Mouse (Mus musculus) left cerebral cortex, adult 8-10 months (tissue): ENCODE results near the gene Bcl2l12. TPM values are rescaled to one million over a fixed set of nuclear protein-coding genes. Genes with fewer than 3 reads are reported as not detected.
"Not testable (repeated sequence)": the region's sequence is repeated elsewhere in the genome, so short reads cannot be mapped to it uniquely, and the experiment has no call there.

Experiments used
- DNase-seq, 2 experiments: peaks; one replicate each; pipeline ENCODE4 v3.0.0; 2022; ENCODE audit warnings: low spot score in 2 of 2
- total RNA-seq, 4 experiments: library from RNA; stranded (reverse); gene quantifications; 2 replicates each; pipeline ENCODE4 v1.2.4; 2022

Gene Bcl2l12
- total RNA-seq, result 1 to 10 TPM; 2.3 to 5.1 (median 2.8) TPM

DNA sequence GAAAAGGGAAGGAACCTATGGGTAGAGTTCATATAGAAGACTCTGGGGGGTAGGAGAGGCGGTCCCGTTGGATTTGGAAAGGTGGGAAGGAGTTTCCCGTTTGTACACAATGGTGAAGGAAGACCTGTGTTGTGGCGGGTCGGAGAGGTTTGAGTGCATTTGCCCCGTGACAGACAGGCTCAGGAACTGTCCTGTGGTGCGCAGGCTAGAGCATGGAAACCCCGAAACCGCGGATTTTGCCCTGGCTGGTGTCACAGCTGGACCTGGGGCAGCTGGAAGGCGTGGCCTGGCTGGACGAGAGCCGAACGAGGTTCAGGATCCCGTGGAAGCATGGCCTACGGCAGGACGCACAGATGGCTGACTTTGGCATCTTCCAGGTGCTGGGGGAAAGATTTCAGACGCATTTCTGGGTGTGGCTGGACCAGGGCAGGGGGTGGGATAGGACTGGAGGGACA, at the start of gene Bcl2l12:
Bcl2l12 (minus strand) TSS at position 212 of the 455 bp plus-strand sequence.
- no peak for DNase-seq

DNA sequence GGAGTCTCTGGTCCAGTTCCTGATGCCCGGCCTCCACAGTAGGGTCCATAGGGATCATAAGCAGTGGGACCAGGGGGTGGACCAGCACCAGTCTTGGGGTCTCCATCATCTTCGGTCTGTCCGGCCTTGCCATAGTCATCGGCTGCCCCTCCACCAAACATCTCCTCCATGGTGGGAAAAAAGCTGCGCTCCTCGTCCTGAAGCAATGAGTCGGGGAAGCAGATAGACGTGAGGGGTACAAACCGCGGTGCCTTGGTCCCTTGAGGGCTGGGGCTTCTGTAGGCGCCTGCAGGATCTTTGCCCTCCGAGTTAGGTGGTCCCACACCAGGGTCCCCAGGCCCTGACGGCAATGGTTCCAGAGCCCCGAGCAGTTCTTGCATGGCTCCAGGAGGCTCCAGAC, 49.0 kb upstream of the Bcl2l12 start:
- no peak for DNase-seq

DNA sequence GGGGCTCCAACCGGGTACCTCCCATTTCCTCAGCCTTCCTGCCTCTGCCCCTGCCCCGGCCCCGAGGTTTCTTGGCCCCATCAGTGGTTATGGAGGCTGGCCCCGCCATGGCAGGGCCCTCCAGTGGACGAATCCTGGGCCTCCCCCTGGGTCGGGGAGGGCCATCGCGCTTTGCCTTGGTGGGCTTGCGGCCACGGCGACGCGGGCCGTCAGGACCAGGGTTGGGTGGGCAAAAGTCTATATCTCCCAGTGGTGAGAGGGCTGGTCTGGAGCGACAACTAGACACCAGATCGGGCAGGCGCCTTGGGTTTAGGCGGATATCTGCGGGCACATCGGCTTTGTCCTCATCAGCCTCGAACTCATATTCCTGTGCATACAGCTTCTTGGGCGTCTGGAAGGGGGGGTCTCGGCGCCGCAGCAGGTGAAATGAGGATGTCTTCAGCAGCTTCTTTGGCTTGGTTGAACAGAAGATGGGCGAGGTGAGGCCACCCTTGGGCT, 48.4 kb upstream of the Bcl2l12 start:
- DNase-seq, result no peak

DNA sequence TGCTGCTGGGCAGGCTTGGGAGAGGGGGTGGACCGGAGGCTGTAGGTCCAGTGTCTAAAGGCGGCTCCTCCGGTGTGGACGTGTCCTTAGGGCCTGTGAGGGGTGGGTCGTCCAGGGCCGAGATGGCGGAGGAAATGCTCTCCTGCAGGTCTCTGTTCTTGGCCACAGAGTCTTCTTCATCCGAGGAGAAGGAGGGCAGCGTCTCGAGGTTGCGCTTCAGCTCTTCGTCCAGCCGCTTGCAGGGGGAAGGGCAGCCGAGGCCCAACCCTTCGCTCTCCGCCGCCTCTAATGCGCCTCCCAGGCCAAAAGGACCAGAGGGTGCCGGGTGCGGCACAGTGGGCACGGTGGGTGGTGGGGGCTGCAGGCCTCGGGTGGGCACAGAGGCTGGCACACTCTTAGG, 47.2 kb upstream of the Bcl2l12 start:
- no peak for DNase-seq

DNA sequence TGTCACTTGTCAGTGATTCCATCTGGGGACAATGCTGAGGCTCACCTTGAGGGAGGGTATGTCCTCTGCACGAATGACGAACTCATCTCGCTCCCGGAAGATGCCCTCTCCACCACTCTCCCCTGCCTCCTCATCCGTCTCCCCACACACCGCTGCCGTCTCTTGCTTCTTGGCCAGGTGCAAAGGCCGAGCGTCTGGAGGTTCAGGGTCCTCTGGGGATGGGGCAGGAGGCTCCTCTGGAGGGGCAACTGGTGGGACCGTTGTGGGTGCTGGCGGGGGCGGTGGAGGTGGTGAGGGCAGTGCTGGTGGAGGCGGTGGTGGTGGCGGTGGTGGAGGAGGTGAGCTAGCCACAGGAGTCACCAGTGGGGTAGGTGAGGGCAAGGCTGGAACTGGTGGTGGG, 44.8 kb upstream of the Bcl2l12 start:
- DNase-seq, result no peak

DNA sequence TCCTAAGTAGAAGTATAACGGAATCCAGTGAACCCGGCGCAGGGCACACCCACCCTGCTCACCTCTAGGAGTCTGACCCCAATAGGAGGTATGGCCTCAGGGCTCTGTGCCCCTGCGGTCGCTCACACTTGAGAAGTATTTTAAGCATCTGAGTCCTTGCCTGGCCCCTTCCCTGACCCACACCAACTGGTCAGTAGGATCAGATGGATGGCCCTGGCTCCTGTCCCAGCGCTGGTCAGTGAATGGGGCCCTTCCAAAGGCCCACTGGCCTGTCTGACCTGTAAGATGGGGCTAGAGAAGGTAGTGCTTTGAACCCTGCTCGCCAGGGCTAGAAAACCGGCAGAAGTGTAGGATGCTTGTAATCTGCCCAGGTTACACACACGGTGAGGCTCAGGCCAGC, 42.3 kb upstream of the Bcl2l12 start:
- DNase-seq, result no peak

DNA sequence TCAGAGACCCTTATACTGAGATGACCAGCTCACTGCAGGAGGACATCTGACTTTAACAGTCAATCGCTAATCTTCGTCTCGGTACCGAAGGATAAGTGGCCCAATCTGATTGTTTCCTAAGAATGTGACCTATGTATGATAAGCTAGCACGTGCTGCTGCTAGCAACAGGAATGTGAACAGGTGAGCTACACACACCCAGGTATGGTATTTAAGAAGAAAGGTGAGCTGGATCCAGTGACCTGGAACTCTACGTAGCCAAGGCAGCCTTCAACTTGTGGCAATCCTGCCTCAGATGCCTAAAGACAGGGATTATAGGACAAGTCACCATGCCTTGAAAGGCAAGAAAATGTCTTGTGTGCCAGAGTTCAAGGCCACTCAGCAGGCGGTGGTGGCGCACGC, 39.9 kb upstream of the Bcl2l12 start:
- no peak for DNase-seq

DNA sequence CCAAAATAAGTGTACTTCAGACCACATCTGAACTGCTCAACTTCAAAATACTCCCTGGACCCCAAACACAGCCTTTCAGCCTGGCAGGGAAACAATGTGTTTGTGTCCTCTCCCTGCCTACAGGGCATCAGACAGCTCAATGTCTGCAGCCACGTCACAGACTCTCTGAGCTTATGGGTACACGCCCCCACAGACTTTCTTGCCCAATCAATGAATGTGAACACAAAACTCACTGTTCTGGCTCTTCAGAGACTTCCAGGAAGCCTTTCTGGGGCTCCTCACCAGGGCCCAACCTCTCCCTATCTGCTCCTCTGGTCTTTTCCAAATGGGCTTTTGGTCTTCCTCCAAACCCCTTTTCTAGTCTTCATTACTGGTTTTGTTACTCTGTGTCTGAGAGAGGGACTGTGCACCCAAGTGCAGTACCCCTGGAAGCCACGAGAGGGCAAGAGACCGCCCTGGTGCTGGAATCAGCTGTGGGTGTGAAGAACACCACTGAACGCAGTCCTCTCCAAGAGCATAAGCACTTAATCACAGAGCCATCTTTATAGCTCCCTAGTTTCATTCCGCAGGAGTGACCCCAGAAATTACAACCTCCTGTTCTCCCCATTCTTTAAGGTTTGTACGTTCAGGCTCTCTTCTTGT, 39.3 kb upstream of the Bcl2l12 start:
- DNase-seq, result no peak

DNA sequence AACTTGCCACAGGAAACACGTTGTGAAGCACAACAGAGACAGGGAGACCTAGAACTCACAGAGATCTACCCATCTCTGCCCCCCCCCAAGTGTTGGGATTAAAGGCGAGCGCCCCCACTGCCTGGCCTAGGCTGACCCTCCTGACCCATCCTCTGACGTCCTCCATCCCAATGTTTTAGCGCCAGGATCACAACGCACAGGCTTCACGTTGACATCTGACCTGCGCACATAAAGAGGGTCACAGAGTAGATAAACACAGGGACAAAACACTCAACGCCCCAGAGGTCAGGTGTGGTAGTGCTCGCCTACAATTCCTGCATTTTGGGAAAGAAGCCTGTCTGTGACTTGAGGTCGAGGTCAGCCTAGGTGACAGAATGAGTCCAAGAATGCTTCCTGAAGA, 38.2 kb upstream of the Bcl2l12 start:
- no peak for DNase-seq

DNA sequence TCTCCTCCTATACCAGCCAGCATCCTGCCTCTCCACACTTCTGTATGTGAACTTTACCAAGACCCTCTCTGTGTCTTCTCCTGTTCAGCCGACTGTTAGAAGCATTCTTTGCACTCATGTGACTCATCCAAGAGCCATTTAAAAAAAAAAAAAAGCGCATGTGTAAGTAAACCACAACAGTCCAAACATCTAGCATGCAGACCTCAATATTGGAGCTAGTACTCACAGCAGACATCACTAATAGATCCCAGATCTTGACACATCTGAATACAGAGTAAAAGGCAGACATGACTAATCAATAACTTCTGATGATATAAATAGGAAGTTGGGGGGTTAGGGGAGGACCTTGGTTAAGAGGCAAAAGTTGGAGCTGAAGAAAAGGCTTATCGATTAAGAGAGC, 37.1 kb upstream of the Bcl2l12 start:
- DNase-seq, result no peak

DNA sequence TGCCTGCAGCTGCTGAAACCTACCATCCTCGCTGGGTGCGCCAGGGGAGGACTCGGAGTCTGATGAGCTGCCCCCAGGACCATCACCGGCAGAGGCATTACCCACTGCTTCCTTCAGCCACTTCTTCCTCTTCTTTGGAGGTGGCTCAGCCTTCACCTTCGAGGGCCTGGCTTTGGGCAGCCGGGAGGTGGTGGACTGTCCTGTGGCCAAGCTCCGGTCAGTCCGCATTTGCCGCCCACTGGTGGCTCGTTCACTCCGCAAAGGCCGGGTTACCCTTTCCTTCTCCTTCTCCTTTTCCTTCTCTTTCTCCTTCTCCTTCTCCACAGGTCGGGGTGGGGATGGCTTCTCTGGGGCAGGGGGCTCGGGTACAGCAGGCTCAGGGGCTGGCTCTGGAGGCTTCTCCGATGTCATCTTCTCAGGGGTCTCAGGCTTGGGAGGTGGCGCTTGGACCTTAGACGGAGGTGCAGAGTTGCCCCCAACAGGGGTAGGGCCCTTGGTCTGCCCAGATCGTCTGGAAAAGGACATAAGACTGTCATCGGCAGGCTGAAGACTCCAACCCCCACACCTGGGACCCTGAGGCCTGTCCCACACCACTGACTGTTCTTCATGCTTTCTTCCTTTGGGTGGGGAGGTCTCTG, 35.3 kb upstream of the Bcl2l12 start:
- DNase-seq, result no peak

DNA sequence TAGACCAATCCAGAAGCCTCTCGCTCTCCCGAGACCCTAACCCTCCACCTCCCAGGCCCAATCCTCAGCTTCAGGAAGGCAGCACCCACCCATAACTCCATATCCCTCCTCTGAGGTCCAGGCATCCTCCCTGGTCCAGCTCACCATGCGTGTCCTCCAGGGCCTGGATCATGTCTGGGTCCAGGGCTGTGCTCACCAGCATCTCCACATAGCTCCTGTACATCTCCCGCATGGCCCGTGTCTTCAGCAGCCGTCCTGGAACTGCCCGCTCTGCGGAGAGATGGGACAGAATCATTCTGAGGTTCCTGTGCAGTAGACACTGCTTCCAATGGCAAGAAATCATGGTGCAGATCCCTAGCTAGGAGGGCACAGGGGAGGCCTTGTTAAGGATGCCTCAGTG, 32.3 kb upstream of the Bcl2l12 start:
- DNase-seq, result no peak

DNA sequence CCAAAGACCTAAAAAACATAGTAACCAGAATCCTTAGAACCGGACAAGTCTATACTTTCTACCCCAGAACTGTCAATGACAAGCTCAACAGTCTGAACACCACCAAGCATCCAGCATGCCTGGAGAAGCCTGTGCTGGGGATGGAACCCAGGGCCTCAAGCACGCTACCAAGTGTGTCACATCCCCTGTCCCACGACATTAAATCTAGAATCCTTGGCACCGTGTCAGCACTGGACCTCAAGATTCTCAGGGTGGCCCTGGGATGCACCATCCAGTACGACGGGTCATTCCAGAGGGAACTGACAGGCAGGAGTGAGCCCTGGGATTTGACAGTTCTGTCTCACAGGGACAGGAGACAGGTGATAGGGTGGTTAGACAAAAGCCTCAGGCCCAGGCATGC, 31.5 kb upstream of the Bcl2l12 start:
- no peak for DNase-seq

DNA sequence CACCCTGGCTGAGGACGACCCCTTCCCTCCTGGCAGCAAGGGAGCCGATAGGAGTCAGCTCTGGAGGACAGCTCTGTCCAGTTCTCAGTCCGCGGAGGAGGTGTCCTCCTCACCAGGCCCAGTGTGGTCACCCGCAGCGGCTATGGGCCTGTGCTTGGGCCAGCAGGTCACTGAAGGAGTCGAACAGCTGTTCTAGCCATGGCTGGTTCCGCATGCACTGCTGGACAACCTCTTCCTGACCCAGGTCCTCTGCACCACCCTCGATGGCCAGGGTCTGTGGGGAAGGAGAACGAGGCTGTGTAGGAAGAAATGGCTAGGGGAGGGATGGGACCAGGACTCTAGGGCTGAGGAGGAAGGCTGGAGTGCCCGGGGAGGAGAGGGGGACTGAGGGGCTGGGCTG, 29.8 kb upstream of the Bcl2l12 start:
- no peak for DNase-seq

DNA sequence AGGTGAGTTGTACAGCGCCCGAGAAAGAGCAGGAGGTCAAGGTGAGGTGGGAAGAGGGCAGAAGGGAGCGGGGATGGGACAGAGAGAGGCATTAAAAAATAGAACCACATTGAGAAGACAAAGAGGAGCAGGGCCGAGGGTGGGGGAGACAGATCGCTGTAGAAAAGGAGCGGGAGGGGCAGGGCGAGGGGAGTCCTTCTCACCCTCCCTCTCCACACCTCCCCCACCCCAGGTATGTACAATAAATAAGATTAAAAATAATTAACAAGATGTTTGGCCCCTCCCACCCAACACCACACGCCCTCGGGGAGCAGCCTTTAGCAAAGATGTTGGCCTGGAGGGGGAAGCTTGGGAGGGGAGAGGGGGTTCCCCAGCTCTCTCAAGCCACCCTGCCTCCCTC, 29.2 kb upstream of the Bcl2l12 start:
- DNase-seq, result no peak

DNA sequence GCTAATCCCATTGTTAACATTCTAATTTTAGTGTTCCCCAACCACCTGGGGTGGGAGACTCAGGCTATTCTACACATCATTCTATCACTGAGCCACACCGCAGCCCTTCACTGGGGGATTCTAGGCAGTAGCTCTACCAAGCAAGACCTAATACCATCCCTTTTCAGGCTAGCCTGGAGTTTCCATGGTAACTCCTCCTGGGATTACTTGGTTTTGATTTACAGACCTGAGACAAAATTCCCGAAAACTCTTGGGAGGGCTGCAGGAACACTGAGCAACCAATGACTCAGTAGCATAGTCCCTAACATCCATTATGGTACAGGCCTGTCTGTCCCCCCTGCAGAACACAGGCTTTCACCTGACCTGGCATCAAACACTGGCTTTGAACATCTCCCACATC, 27.7 kb upstream of the Bcl2l12 start:
- no peak for DNase-seq

DNA sequence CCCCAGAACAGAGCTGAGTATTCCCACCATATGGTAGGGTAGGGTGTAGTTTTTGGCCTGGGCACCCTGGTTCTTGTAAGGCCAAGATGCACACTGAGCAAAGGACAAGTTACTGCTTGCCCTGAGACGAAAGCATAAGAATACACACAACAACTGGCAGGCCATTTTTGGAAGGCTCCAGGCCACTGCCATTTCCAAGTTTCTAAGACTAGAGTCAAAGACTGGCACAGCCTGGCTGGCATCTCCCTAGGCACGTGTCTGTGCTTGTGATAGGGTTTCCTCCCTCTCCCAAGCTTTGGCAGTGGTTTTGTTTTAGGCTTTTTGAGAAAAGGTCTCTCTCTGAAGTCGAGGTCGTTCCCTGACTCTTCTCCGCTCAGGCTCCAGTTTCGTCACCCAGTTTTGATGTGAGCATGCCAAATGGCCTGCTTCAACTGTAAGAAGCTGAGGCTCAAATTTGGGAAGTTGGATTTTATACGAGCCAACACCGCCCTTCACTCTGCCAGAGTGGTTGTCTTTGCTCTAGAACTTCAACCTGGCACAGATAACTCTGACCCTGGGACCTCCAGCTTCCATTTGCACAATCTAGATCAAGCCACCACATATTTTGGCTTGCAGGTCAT, 27.2 kb upstream of the Bcl2l12 start:
- DNase-seq, result no peak

DNA sequence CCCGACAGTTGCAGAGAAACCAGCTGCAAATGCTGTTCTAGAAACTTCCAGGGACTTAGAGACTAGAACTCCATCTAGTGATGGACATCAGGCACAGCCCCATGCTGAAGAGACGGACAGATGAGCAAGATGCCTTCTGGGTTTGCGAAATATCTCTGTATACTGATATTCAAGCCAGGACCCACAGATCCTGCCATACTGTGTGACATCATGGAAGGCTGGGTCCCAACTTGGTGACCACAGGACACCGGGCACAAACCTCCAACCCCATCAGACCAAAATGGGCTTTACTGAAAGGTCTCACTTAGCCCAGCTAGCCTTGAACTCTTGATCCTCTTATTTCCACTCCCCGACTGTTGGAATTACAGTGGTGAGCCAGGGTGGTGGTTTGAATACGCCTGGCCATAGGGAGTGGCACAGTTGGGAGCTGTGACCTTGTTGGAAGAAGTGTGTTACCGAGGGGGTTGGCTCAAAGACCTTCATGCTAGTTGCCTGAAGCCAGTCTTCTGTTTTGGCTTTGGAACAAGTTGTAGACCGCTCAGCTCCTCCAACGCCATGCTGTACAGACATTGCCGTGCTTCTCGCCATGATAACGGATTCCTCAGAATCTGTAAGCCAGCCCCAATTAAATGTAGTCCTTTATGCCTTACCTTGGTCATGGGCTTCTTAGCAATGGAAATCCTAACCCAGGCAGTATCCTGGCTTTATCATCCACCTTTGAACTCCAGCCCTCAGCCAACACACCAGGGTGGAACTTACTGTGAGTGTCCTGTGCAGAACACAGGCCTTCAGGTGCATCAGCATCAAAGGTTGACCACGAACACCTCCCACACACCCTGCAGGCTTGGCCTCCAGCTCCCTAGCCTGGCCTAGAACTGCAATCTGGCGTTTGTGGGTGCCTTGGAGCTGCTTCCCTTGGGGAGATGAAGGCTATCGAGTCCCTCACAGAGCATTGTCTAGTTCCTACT, 26.1 kb upstream of the Bcl2l12 start:
- DNase-seq, result no peak

DNA sequence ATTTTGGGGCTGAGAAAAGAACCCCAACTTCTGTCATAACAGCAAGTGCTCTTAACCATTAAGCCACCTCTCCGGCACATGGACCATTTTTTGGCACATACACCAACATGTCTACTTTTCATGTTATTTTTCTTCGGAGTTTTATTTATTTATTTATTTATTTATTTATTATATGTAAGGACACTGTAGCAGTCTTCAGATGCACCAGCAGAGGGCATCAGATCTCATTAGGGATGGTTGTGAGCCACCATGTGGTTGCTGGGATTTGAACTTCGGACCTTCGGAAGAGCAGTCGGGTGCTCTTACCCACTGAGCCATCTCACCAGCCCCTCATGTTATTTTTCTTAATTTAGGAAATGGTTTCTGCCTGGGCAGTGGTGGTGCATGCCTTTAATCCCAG, 25.2 kb upstream of the Bcl2l12 start:
- not testable (repeated sequence) for DNase-seq

DNA sequence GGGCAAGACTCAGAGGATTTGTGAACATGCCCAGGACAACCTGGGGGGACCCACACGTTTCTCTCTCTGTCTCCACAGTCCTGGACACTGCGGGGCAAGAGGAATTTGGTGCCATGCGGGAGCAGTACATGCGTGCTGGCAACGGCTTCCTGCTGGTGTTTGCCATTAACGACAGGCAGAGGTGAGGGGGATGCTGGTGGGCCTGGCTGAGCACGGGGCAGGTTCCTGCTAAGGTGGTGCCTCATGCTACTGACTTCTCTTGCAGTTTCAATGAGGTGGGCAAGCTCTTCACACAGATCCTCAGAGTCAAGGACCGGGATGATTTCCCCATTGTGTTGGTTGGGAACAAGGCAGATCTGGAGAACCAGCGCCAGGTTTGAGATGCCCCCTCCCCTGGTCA, 21.7 kb upstream of the Bcl2l12 start:
- no peak for DNase-seq

DNA sequence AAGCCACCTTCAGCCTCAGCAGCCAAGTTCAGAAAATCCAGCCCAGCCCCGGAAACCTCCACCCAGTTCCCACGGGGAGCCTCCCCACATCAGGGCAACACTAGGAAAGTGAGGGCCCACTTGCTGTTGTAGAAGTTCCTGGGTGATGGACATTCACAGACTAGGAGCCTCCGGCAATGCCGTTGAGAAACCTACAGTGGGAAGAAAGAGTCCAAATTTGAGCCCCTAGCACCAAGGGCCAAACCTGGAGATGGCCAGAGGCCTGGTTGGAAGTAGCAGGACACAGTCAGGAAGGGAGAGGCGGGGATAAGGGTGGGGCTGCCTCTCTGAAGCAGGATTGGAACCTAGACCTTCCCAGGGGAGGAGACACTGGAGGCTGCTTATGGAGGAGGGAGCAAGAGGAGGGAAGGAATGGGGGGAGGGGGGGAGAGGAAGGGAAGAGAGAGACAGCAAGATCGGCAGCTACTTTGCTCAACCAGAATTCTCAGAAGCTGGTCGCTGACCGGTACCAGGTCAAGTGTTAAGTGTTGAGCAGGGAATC, 20.6 kb upstream of the Bcl2l12 start:
- DNase-seq, result no peak
